Mouse (Mus musculus) spleen, adult 2 months (tissue): ENCODE data around the gene Lmtk3. TPM values are rescaled to one million over a fixed set of nuclear protein-coding genes. Genes with fewer than 3 reads are reported as not detected.

ENCODE experiments used
- DNase-seq, 2 experiments: peaks; one replicate each; pipeline versions ENCODE4 v3.0.0 to v3.0.0-alpha.2; 2012 to 2021; ENCODE audit warnings: low spot score in 2 of 2, low read depth in 1 of 2
- H3K27ac ChIP-seq: fragments of 200-500 bp; 2 replicates; pipeline ENCODE4 v1.5.1; 2012; ENCODE audit warnings: low read length, inconsistent platforms; ENCODE audit not compliant: insufficient read depth
- H3K27me3 ChIP-seq: fragments of 200-500 bp; 2 replicates; pipeline ENCODE4 v1.6.1; 2012; ENCODE audit warnings: mild to moderate bottlenecking, moderate library complexity, low read length, inconsistent platforms; ENCODE audit not compliant: control insufficient read depth, insufficient read depth
- H3K36me3 ChIP-seq: fragments of 200-500 bp; 2 replicates; pipeline ENCODE4 v1.6.1; 2012; ENCODE audit warnings: mild to moderate bottlenecking, low read length, inconsistent platforms; ENCODE audit not compliant: control insufficient read depth, insufficient read depth
- H3K4me1 ChIP-seq: fragments of 200-500 bp; 2 replicates; pipeline ENCODE4 v1.6.1; 2011; ENCODE audit warnings: inconsistent platforms; ENCODE audit not compliant: control insufficient read depth, insufficient read depth, insufficient read length
- H3K4me3 ChIP-seq: fragments of 200-500 bp; 2 replicates; pipeline ENCODE4 v1.5.1; 2011; ENCODE audit warnings: mild to moderate bottlenecking, inconsistent platforms; ENCODE audit not compliant: insufficient read depth, insufficient read length; ENCODE audit errors: extremely low read depth
- CTCF ChIP-seq: fragments of 200-500 bp; IDR thresholded peaks from 2 replicates; pipeline ENCODE4 v1.5.1; 2011; ENCODE audit warnings: mild to moderate bottlenecking, inconsistent platforms; ENCODE audit not compliant: insufficient read depth, insufficient read length, insufficient replicate concordance; ENCODE audit errors: extremely low read depth
- POLR2A ChIP-seq: fragments of 200-500 bp; IDR thresholded peaks from 2 replicates; pipeline ENCODE4 v1.6.1; 2011; ENCODE audit warnings: low read depth, low read length, inconsistent platforms
- WGBS: fragments of 180-500 bp; shearing (Covaris S2); methylation state at CpG from one replicate; pipeline ENCODE4 v1.1.7; 2018; 5-methylcytosine and 5-hydroxymethylcytosine counted together
- polyA plus RNA-seq: library from polyadenylated mRNA; depleted of rRNA; stranded (reverse); fragments of >200 nt; gene quantifications from 2 replicates; pipeline ENCODE4 v1.2.3, GENCODE M21; 2012

Lmtk3 gene
- polyA plus RNA-seq, 1 experiment, result 3.7 TPM

DNA sequence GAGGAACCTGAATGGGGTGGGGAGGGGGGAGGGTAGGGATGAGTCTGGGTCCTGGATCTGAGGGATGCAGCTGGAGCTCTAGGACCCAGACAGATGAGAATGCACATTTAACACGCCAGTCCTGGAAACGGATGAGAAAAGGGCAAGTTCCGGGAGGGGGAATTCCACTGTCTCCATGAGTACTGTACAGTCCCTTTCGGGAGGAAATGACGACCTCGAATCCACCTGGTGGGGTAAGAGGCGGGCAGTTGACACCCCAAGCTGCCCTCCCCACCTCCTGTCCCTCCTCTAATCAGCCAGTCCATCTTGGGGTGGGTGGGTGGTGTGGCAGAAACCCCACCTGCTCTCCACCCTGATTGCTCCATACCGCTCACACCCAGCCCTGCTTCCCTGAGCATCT, 17.5 kb upstream of the Lmtk3 start:
- 58% methylated on average over 8 of the region's 8 CpGs for WGBS
- no peak overlapping the region for H3K4me3 ChIP-seq
- TF ChIP-seq POLR2A (no peak), CTCF (no peak)
- no peaks in the 10 kb centered on the region for H3K4me1 ChIP-seq
- H3K27ac ChIP-seq, result no peak overlapping the region
- H3K36me3 ChIP-seq, result no peaks in the 10 kb centered on the region
- no peak for DNase-seq
- H3K27me3 ChIP-seq, result no peaks in the 10 kb centered on the region

DNA sequence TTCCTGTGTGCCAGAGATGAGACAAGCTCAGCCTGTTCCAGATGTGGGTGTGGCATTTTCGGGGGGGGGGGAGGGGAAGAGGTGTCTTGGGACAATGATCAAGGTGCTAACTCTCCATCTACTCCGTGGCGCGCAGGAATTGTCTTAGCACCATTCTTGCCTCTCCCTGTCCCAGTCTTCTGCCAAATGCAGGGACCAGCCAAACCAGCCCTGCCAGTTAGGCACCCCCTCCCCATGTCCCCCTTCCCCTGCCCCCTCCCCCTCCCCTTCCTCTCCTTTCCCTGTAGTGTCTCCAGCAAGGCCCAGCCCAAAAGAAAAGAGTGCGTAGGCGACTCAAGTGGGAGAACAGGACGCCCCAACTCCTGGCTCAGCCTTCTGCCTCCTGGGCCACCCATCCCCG, 16.8 kb upstream of the Lmtk3 start:
- DNase-seq, result no peak
- Histone ChIP-seq H3K27ac (no peak overlapping the region), H3K27me3 (no peaks in the 10 kb centered on the region), H3K4me3 (no peak overlapping the region), H3K36me3 (no peaks in the 10 kb centered on the region), H3K4me1 (no peaks in the 10 kb centered on the region)
- no peak for TF ChIP-seq CTCF
- no peak for TF ChIP-seq POLR2A
- 83% methylated on average over 8 of the region's 8 CpGs for WGBS

DNA sequence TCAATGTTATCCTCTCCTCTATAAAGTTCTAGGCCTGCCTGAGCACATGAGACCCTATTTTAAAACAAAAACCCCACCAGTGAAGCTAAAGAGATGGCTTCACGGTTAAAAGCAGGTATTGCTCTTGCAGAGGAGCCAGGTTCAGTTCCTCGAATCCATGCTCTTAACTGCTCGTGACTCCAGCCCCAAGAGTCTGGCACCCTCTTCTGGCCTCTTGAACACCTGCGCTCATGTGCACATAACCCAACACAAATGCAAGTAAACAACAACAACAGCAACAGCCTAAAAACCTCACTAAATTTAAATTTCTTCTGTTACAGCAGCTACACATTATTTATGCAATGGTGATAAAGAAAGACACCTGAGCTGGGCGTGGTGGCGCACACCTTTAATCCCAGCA, 16.0 kb upstream of the Lmtk3 start:
- no peak for DNase-seq
- no peaks in the 10 kb centered on the region for H3K4me1 ChIP-seq
- no peak overlapping the region for H3K27ac ChIP-seq
- 96% methylated on average over 6 of the region's 6 CpGs for WGBS
- no peaks in the 10 kb centered on the region for H3K36me3 ChIP-seq
- no peaks in the 10 kb centered on the region for H3K27me3 ChIP-seq
- TF ChIP-seq POLR2A, result no peak
- no peak for TF ChIP-seq CTCF
- no peak overlapping the region for H3K4me3 ChIP-seq

DNA sequence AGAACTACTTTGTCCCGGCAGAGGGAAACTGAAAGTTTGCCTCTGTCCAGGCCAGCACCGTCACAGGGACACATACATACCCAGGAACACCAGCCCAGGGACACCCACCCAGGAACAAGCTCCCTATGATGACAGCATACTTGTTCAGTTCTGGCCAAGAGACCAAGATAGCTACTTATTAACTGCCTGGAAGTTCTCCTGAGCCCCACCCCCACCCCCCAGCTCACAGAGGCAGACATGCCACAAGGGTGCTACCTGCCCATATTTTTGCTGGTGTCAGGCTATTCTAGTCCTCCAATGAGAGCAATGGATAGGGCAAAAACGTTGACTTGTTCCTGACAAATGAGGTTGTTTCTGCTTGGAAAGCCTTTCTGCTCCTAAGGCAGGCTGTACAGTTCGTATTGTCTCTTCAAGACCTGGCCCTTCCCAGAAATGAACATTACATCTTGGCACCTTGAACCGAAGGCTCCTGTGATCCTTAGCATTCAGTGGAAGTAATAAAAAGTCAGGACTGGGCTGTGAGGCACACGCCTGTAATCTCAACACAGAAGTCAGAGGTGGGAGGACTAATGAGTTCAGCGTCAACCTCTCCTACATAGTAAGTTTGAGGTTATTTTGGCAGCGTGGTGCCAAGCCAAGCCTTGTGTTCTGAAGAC, 13.0 kb upstream of the Lmtk3 start:
- TF ChIP-seq CTCF, result no peak
- TF ChIP-seq POLR2A, result no peak
- H3K27ac ChIP-seq, result no peak overlapping the region
- no peaks in the 10 kb centered on the region for H3K4me1 ChIP-seq
- H3K27me3 ChIP-seq, result no peaks in the 10 kb centered on the region
- WGBS, result 75% methylated on average over 8 of the region's 8 CpGs
- H3K4me3 ChIP-seq, result no peak overlapping the region
- H3K36me3 ChIP-seq, result no peaks in the 10 kb centered on the region
- DNase-seq, result no peak

DNA sequence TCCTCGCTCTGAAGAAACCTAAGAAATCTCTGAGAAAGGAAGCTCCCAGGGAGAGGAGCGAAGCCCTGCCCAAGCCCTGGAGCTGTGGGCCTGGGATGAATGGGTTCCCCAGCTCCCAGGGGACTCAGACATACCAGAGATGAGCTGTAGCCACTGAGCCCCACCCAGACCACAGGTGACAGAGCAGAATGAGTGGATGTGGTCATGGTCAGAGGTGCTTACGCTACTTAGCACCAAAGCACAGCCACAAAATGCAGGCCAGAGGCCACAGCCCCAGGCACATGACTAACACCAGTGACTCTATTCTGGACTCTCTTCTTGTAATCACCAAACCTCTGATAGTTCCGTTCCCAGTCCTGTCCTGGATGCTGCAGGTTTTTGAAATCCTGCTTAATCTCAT, 12.4 kb upstream of the Lmtk3 start:
- TF ChIP-seq POLR2A (no peak), CTCF (no peak)
- no peaks in the 10 kb centered on the region for H3K27me3 ChIP-seq
- no peak overlapping the region for H3K27ac ChIP-seq
- H3K4me3 ChIP-seq, result no peak overlapping the region
- no peaks in the 10 kb centered on the region for H3K36me3 ChIP-seq
- no peaks in the 10 kb centered on the region for H3K4me1 ChIP-seq
- DNase-seq, result peak in 1 of 2 experiments; percentile 4
- WGBS, result 65% methylated on average over 4 of the region's 4 CpGs

DNA sequence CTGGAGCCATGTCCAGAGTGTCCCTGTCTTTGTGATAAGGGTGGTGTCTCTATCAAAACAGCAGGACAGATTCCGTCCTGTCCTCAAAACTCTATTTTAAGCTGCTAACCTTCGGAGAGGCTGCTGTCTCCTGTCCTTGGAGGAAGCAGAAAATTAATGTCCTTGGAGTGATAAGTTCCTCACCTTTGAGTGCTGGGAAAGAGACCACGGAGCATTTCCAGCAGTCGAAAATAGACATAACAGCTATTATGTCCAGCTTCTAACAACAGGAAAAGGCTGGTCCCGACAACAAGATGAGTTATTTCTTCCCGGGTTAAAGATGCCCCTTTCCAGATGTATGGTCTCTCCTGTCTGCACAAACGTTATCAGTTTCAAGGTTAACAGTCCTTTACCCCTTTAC, 8.3 kb upstream of the Lmtk3 start:
- no peak for DNase-seq
- 72% methylated on average over 7 of the region's 7 CpGs for WGBS
- TF ChIP-seq CTCF (no peak), POLR2A (no peak)
- H3K27me3 ChIP-seq, result no peaks in the 10 kb centered on the region
- no peak overlapping the region for H3K4me3 ChIP-seq
- H3K27ac ChIP-seq, result no peak overlapping the region
- peaks cover 6% of the 10 kb centered on the region; the same call in 1 of the 2 replicates for H3K4me1 ChIP-seq
- no peaks in the 10 kb centered on the region for H3K36me3 ChIP-seq

DNA sequence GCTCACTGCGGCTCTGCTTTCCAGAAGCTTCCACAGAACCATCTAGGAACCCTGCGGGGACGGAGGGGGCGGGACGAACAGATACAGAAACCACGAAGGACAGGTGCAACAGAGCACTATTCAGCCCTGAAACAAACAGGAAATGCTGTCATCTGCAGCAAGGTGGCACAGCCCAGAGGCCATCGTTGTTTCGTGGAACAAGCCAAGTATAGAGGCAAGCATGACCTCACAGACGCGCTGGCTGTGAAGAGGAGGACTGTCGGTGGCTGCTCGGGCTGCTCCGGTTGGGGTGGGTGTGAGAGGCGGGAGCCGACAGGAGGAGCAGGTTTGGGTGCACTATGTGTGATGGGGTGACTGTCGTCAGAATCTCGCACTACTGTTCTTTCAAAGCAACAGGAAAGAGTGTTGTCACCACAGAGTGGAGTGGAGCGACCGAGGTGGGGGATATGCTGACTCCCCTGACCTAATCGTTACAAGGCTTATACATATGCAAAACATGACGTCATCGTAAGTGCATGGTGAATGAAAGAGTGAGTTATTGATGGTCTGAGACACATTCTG, 4.4 kb upstream of the Lmtk3 start:
- WGBS, result 8% methylated on average over 22 of the region's 22 CpGs
- peaks cover 10% of the 10 kb centered on the region for H3K4me1 ChIP-seq
- peak overlapping the region; percentile 47; the same call in 1 of the 2 replicates for H3K4me3 ChIP-seq
- H3K27me3 ChIP-seq, result no peaks in the 10 kb centered on the region; the same call in 1 of the 2 replicates
- DNase-seq, result peak in 1 of 2 experiments; percentile 65
- TF ChIP-seq POLR2A (no peak), CTCF (no peak)
- no peaks in the 10 kb centered on the region for H3K36me3 ChIP-seq
- H3K27ac ChIP-seq, result peak overlapping the region; percentile 57; the same call in 1 of the 2 replicates
